Mouse (Mus musculus) stomach, postnatal 0 days (tissue): Measurements from ENCODE around the gene Nt5c1a.

ENCODE experiments used
- CTCF ChIP-seq: IDR thresholded peaks from 2 replicates; pipeline ENCODE4 v1.5.1; 2016; ENCODE audit warnings: antibody characterized with exemption, low read depth, mild to moderate bottlenecking, moderate library complexity
- EP300 ChIP-seq: optimal IDR thresholded peaks from 2 replicates; pipeline ENCODE3; 2016; ENCODE audit warnings: antibody characterized with exemption

DNA sequence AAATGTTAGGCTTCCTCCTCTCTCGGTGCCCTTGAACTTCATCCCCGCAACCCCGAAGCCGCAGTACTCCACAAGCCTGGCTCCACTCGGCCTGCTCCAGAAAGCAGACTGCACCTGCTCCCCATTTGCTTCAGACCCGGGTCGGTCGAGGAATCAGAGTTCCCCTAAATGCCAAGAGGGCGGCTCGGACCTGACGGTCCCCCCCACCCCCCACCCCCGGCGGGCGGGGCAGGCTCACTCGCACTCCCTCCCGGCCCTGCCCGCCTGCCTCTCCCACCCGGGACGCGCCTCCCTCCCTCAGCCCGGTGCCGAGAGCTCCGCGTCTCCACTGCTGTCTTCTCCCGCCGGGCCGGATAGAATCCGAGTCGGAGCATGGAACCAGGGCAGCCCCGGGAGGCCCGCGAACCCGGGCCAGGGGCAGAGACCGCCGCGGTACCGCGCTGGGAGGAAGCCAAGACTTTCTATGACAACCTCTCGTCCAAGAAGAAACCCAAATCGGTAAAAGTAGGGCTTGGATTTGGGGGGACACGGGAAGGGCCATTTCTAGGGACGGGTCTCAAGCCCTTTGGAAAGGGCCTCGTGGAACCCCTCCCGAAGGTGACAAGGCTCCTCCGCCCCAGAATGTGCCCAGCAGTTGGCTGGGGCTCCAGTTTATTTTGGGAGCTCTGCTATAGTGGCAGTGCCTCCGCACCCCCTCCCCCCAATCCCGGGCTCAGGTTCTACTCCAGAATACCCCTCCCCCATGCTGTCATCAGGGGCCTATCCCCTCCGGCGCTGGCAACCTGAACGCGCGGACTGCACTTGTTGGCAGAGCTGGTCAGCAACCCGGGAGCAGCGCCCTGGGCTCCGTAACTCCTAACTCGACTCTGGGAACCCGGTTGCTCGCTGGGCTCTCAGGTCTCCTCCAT, at the start of gene Nt5c1a:
- TF ChIP-seq EP300: no peak
- TF ChIP-seq CTCF: no peak
